Mouse (Mus musculus): ENCODE data around the gene Arglu1.

DNA sequence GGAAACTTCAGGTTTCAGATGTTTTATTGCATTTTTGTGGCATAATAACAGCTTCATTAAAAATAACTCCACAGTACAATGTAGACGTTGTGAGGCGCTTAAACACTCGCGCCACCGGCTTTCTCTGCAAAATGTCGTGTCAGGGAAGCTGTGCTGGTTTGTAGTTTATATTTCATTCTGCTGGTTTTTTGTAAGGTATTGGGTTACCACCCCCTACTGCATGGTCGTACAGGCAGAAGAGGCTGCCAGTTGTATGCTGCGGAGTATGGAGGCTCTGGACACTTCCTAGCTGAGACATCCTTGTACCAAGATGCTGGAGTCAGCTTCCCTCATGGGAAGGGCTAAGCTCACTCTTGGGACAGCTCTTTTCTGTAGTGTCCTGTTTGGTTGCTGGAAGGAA, 46.5 kb upstream of the Arglu1 start:
- TF ChIP-seq CTCF (conservative IDR thresholded peaks at IDR 0.05; ENCODE audit: low read length) (no peak), POU5F1 (IDR thresholded peaks at IDR 0.05; ENCODE audit: borderline replicate concordance, low read length) (no peak)

Measured in E14TG2a.4 (cell line).